Mouse (Mus musculus) liver, adult 2 months (tissue): ENCODE results near the gene Sh3gl2. TPM values are rescaled to one million over a fixed set of nuclear protein-coding genes. Genes with fewer than 3 reads are reported as not detected.

Experiments
- DNase-seq: peaks from one replicate; pipeline ENCODE4 v3.0.0-alpha.2; 2011; ENCODE audit warnings: low read depth, low spot score; ENCODE audit errors: extremely low read depth
- H3K27ac ChIP-seq: fragments of 200-500 bp; replicated peaks from 2 replicates; pipeline ENCODE4 v1.5.1; 2012; ENCODE audit warnings: low read depth, mild to moderate bottlenecking, control low read depth, inconsistent platforms, low read length; ENCODE audit not compliant: insufficient read depth
- H3K27me3 ChIP-seq: fragments of 200-500 bp; 2 replicates; pipeline ENCODE4 v1.6.1; 2012; ENCODE audit warnings: mild to moderate bottlenecking, moderate library complexity, low read length, inconsistent platforms; ENCODE audit not compliant: control insufficient read depth, insufficient read depth
- H3K36me3 ChIP-seq: fragments of 200-500 bp; 2 replicates; pipeline ENCODE4 v1.6.1; 2012; ENCODE audit warnings: low read length, inconsistent platforms; ENCODE audit not compliant: control insufficient read depth, insufficient read depth
- H3K4me1 ChIP-seq: fragments of 200-500 bp; 2 replicates; pipeline ENCODE4 v1.6.1; 2011; ENCODE audit warnings: low read length; ENCODE audit not compliant: control insufficient read depth, insufficient read depth
- H3K4me3 ChIP-seq: fragments of 200-500 bp; 2 replicates; pipeline ENCODE4 v1.5.1; 2011; ENCODE audit warnings: low read depth, mild to moderate bottlenecking, control low read depth, low read length, moderate library complexity; ENCODE audit not compliant: insufficient read depth
- H3K79me2 ChIP-seq: fragments of 200-500 bp; 2 replicates; pipeline ENCODE4 v1.6.1; 2012; ENCODE audit warnings: inconsistent platforms, mild to moderate bottlenecking, low read length, moderate library complexity; ENCODE audit not compliant: control insufficient read depth, insufficient read depth
- H3K9ac ChIP-seq: fragments of 200-500 bp; 2 replicates; pipeline ENCODE4 v1.6.1; 2012; ENCODE audit warnings: low read depth, mild to moderate bottlenecking, control low read depth, inconsistent platforms, low read length
- CTCF ChIP-seq: fragments of 200-500 bp; IDR thresholded peaks from 2 replicates; pipeline ENCODE4 v1.5.1; 2011; ENCODE audit warnings: low read depth, low read length, control low read depth
- POLR2A ChIP-seq: fragments of 200-500 bp; IDR thresholded peaks from 2 replicates; pipeline ENCODE4 v1.6.1; 2011; ENCODE audit warnings: low read length, control low read depth; ENCODE audit not compliant: insufficient read depth; ENCODE audit errors: extremely low read depth
- WGBS: fragments of 180-500 bp; shearing (Covaris S2); methylation state at CpG from one replicate; pipeline ENCODE4 v1.1.7; 2018; 5-methylcytosine and 5-hydroxymethylcytosine counted together
- polyA plus RNA-seq: library from polyadenylated mRNA; depleted of rRNA; stranded (reverse); fragments of >200 nt; gene quantifications from 2 replicates; pipeline ENCODE4 v1.2.3, GENCODE M21; 2012
- total RNA-seq: library from RNA; depleted of rRNA; stranded (reverse); fragments of >200 nt; gene quantifications from 2 replicates; pipeline ENCODE4 v1.2.3, GENCODE M21; 2014

Gene Sh3gl2
- total and polyA plus RNA-seq, 2 experiments = 0.09 TPM; not detected in 1

- H3K4me3 ChIP-seq = no peak overlapping the region
- H3K9ac ChIP-seq = no peak overlapping the region
- no peak for DNase-seq
- no peak for TF ChIP-seq POLR2A
- no peak for TF ChIP-seq CTCF
- no peaks in the 10 kb centered on the region for H3K79me2 ChIP-seq
- no peaks in the 10 kb centered on the region for H3K27me3 ChIP-seq
- no peak overlapping the region for H3K27ac ChIP-seq
- WGBS = 77% methylated on average over 6 of the region's 6 CpGs
- peaks cover 2% of the 10 kb centered on the region; the same call in 1 of the 2 replicates for H3K4me1 ChIP-seq
- no peaks in the 10 kb centered on the region for H3K36me3 ChIP-seq
Observed at GRCm38 (mm10) chr4:85559753-85560152, 354.8 kb downstream of the Sh3gl2 start.

- DNase-seq = no peak
- no peak overlapping the region for H3K27ac ChIP-seq
- H3K4me1 ChIP-seq = no peaks in the 10 kb centered on the region
- H3K36me3 ChIP-seq = no peaks in the 10 kb centered on the region
- WGBS = 91% methylated on average over 2 of the region's 2 CpGs
- no peak overlapping the region for H3K9ac ChIP-seq
- H3K27me3 ChIP-seq = no peaks in the 10 kb centered on the region
- no peaks in the 10 kb centered on the region for H3K79me2 ChIP-seq
- no peak overlapping the region for H3K4me3 ChIP-seq
- TF ChIP-seq POLR2A (no peak), CTCF (no peak)
Observed at GRCm38 (mm10) chr4:85585426-85585825, 380.5 kb downstream of the Sh3gl2 start.

- H3K79me2 ChIP-seq = no peaks in the 10 kb centered on the region
- 55% methylated on average over 4 of the region's 4 CpGs for WGBS
- no peak overlapping the region for H3K27ac ChIP-seq
- H3K9ac ChIP-seq = no peak overlapping the region
- no peak overlapping the region for H3K4me3 ChIP-seq
- H3K27me3 ChIP-seq = no peaks in the 10 kb centered on the region
- no peak for DNase-seq
- H3K36me3 ChIP-seq = no peaks in the 10 kb centered on the region
- no peak for TF ChIP-seq CTCF
- TF ChIP-seq POLR2A = no peak
- no peaks in the 10 kb centered on the region; the same call in 1 of the 2 replicates for H3K4me1 ChIP-seq
Observed at GRCm38 (mm10) chr4:85588928-85589327, 384.0 kb downstream of the Sh3gl2 start.

GRCm38 (mm10) chr4:85591037-85591436, 386.1 kb downstream of the Sh3gl2 start:
- Histone ChIP-seq H3K27ac (no peak overlapping the region), H3K4me3 (no peak overlapping the region), H3K4me1 (no peaks in the 10 kb centered on the region; the same call in 1 of the 2 replicates), H3K36me3 (no peaks in the 10 kb centered on the region), H3K27me3 (no peaks in the 10 kb centered on the region), H3K79me2 (no peaks in the 10 kb centered on the region), H3K9ac (no peak overlapping the region)
- TF ChIP-seq CTCF (no peak), POLR2A (no peak)
- 75% methylated on average over 7 of the region's 7 CpGs for WGBS
- peak; percentile 12 for DNase-seq

GRCm38 (mm10) chr4:85594159-85594558, 389.2 kb downstream of the Sh3gl2 start:
- H3K4me1 ChIP-seq = no peaks in the 10 kb centered on the region; the same call in 1 of the 2 replicates
- H3K4me3 ChIP-seq = no peak overlapping the region
- no peaks in the 10 kb centered on the region for H3K27me3 ChIP-seq
- H3K36me3 ChIP-seq = no peaks in the 10 kb centered on the region
- TF ChIP-seq POLR2A (no peak), CTCF (no peak)
- DNase-seq = peak; percentile 78
- H3K79me2 ChIP-seq = no peaks in the 10 kb centered on the region
- no peak overlapping the region for H3K27ac ChIP-seq
- H3K9ac ChIP-seq = no peak overlapping the region

GRCm38 (mm10) chr4:85613331-85613730, 408.4 kb downstream of the Sh3gl2 start:
- Histone ChIP-seq H3K36me3 (no peaks in the 10 kb centered on the region), H3K4me3 (no peak overlapping the region), H3K27me3 (no peaks in the 10 kb centered on the region), H3K27ac (no peak overlapping the region), H3K79me2 (no peaks in the 10 kb centered on the region), H3K4me1 (no peaks in the 10 kb centered on the region), H3K9ac (no peak overlapping the region)
- TF ChIP-seq POLR2A = no peak
- TF ChIP-seq CTCF = no peak
- DNase-seq = no peak
- 78% methylated on average over 3 of the region's 3 CpGs for WGBS
